Mouse (Mus musculus) liver, embryonic 15.5 days (tissue): ENCODE data around the gene Zdhhc17. TPM values are rescaled to one million over a fixed set of nuclear protein-coding genes. Genes with fewer than 3 reads are reported as not detected.

Experiments used
- ATAC-seq: fragments of 200-750 bp; cut with Nextera tagmentation; 2 replicates; pipeline ENCODE4 v1.8.0; 2017; ENCODE audit warnings: moderate number of reproducible peaks, mild to moderate bottlenecking, moderate library complexity; ENCODE audit not compliant: insufficient read depth
- H3K27ac ChIP-seq: fragments of 300-500 bp; sonication (generic); replicated peaks from 2 replicates; pipeline ENCODE4 v1.5.1; 2015; ENCODE audit warnings: mild to moderate bottlenecking, inconsistent platforms
- H3K27me3 ChIP-seq: fragments of 300-500 bp; sonication (generic); 2 replicates; pipeline ENCODE4 v1.6.1; 2015; ENCODE audit warnings: mild to moderate bottlenecking, inconsistent platforms
- H3K36me3 ChIP-seq: fragments of 300-500 bp; sonication (generic); replicated peaks from 2 replicates; pipeline ENCODE4 v1.6.1; 2015; ENCODE audit warnings: moderate library complexity, mild to moderate bottlenecking, inconsistent platforms
- H3K4me1 ChIP-seq: fragments of 300-500 bp; sonication (generic); replicated peaks from 2 replicates; pipeline ENCODE4 v1.6.1; 2015; ENCODE audit warnings: inconsistent platforms
- H3K4me2 ChIP-seq: fragments of 300-500 bp; sonication (generic); 2 replicates; pipeline ENCODE4 v1.6.1; 2015; ENCODE audit warnings: moderate library complexity, mild to moderate bottlenecking, inconsistent platforms
- H3K4me3 ChIP-seq: fragments of 300-500 bp; sonication (generic); replicated peaks from 2 replicates; pipeline ENCODE4 v1.5.1; 2015; ENCODE audit warnings: mild to moderate bottlenecking, inconsistent platforms
- H3K9ac ChIP-seq: fragments of 300-500 bp; sonication (generic); 2 replicates; pipeline ENCODE4 v1.6.1; 2015; ENCODE audit warnings: moderate library complexity, mild to moderate bottlenecking, inconsistent platforms
- H3K9me3 ChIP-seq: fragments of 300-500 bp; sonication (generic); replicated peaks from 2 replicates; pipeline ENCODE4 v1.6.1; 2016; ENCODE audit warnings: inconsistent platforms
- WGBS: fragments of 180-500 bp; shearing (Covaris S2); methylation state at CpG from one replicate; pipeline ENCODE4 v1.1.7; 2015; ENCODE audit warnings: mixed read lengths; ENCODE audit not compliant: insufficient replicate concordance; 5-methylcytosine and 5-hydroxymethylcytosine counted together
- polyA plus RNA-seq: library from polyadenylated mRNA; unstranded; fragments of >200 nt; fragmentation: Nextera tagmentation; extraction: Ambion mirVana; gene quantifications from 2 replicates; pipeline ENCODE4 v1.2.1, GENCODE M21; 2015

The Zdhhc17 gene
- polyA plus RNA-seq, 1 experiment from 2014 or later: 5.1 TPM

DNA sequence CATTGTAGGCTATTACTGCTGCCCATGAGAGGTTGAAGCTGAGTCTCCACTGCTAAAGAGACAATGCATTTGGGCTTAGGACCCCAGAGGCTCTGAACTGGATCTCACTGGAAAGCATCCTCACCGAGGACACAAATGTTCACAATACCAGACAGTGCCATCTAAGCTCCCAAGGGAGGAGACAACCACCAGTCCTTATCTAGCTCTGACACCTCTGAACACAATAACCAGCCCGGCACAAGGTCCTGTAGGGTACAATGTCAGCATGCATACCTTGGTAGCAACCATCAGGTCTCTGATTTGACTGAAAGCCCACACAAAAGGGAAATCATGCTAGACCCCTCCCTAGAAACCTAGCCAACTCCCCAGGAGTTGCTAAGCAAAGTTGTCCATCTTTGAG is 30.5 kb downstream of the Zdhhc17 start:
- H3K4me2 ChIP-seq: no peak overlapping the region
- peaks cover 3% of the 10 kb centered on the region; the same call in 1 of the 2 replicates for H3K36me3 ChIP-seq
- peaks cover 16% of the 10 kb centered on the region; the same call in 1 of the 2 replicates for H3K4me1 ChIP-seq
- no peak overlapping the region for H3K27ac ChIP-seq
- no peaks in the 10 kb centered on the region for H3K9me3 ChIP-seq
- H3K27me3 ChIP-seq: no peaks in the 10 kb centered on the region
- ATAC-seq: no peak
- 25% methylated on average over 2 of the region's 2 CpGs for WGBS
- H3K9ac ChIP-seq: no peak overlapping the region
- H3K4me3 ChIP-seq: no peak overlapping the region

DNA sequence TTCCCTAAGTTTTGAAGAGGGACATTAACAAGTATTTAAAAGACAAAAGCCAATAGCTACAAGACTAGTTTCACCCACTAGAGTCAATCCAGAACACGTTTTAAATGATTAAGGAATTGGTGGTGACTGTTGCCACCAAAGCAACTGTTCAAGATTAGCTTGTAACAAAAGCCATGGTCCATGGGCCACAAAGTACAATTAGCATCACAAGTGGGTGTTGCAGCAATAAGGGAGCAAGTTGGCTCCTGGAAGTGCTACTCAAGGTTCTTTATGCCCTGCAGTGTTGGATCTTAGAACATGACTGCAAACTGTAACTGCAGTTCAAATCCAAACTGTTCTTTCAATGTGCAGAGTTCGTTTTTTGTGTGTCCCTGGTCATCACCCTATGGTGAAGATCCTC is 32.6 kb downstream of the Zdhhc17 start:
- peaks cover 16% of the 10 kb centered on the region; the same call in 1 of the 2 replicates for H3K4me1 ChIP-seq
- peaks cover 10% of the 10 kb centered on the region for H3K36me3 ChIP-seq
- ATAC-seq: no peak
- WGBS: 46% methylated on average over 2 of the region's 2 CpGs
- H3K27ac ChIP-seq: no peak overlapping the region
- no peak overlapping the region for H3K4me3 ChIP-seq
- no peak overlapping the region for H3K4me2 ChIP-seq
- no peaks in the 10 kb centered on the region for H3K9me3 ChIP-seq
- no peak overlapping the region for H3K9ac ChIP-seq
- no peaks in the 10 kb centered on the region for H3K27me3 ChIP-seq

DNA sequence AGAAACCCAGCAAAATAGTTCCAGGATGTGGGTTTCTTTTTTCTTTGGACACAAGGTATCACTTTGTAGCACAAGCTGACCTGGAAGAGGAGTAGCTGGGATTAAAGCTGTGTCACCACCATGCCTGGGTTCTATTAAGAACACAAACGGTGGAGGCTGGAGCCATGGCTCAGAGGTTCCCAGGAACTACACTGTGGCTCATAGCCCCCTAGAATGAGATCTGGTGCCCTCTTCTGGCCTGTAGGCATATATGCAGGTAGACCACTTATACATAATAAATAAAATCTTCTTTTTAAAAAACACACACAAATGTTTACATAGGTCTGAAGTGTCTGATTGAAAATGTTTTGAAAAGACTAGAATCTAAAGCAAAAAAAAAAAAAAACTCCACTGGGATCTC is 33.9 kb downstream of the Zdhhc17 start:
- Histone ChIP-seq H3K4me3 (no peak overlapping the region), H3K27me3 (no peaks in the 10 kb centered on the region), H3K27ac (no peak overlapping the region), H3K9ac (no peak overlapping the region), H3K36me3 (peaks cover 14% of the 10 kb centered on the region), H3K9me3 (no peaks in the 10 kb centered on the region), H3K4me1 (peaks cover 15% of the 10 kb centered on the region; the same call in 1 of the 2 replicates), H3K4me2 (no peak overlapping the region)
- WGBS: 6% methylated on average over 1 of the region's 1 CpGs
- no peak for ATAC-seq

DNA sequence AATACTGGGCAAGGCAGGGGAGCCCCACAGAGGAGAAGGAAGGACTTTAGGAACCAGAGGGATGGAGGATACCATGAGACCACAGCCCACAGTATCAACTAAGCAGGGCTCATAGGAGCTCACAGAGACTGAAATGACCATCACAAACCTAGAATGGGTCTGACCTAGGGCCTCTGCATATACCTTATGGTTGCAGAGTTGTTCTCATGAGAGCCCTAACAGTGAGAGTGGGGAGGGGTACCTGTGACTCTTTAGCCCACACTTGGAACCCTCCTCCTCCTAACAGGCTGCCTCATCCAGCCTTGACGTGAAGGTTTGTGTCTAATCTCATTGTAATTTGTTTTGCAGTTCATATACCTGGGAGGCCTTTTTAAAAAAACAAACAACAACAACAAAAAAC is 35.1 kb downstream of the Zdhhc17 start:
- 75% methylated on average over 1 of the region's 1 CpGs for WGBS
- Histone ChIP-seq H3K9ac (no peak overlapping the region), H3K27me3 (no peaks in the 10 kb centered on the region), H3K36me3 (peaks cover 18% of the 10 kb centered on the region), H3K4me2 (no peak overlapping the region), H3K4me3 (no peak overlapping the region), H3K9me3 (no peaks in the 10 kb centered on the region), H3K27ac (no peak overlapping the region), H3K4me1 (peaks cover 7% of the 10 kb centered on the region; the same call in 1 of the 2 replicates)
- no peak for ATAC-seq

DNA sequence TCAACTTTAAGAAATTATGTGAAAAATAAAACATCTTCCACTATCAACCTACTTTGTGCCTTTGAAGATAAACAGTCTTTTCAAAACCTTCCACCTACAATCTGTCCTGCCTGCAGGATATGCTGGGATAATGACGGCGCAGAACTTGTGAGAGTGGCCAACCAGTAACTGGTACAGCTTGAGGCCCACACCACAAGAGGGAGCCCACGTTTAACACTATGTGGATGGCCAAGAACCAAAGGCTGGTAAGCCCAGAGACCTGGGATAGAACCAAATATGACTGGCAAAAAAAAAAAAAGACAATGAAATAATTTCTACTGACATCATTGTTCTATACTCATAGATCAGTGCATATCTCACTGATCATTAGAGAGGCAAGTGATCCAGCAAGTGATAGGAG is 35.5 kb downstream of the Zdhhc17 start:
- H3K4me1 ChIP-seq: peaks cover 3% of the 10 kb centered on the region; the same call in 1 of the 2 replicates
- no peak overlapping the region for H3K4me2 ChIP-seq
- WGBS: 50% methylated on average over 3 of the region's 3 CpGs
- no peak for ATAC-seq
- no peak overlapping the region for H3K27ac ChIP-seq
- H3K9me3 ChIP-seq: no peaks in the 10 kb centered on the region
- no peak overlapping the region for H3K4me3 ChIP-seq
- H3K27me3 ChIP-seq: no peaks in the 10 kb centered on the region
- peaks cover 18% of the 10 kb centered on the region for H3K36me3 ChIP-seq
- no peak overlapping the region for H3K9ac ChIP-seq

DNA sequence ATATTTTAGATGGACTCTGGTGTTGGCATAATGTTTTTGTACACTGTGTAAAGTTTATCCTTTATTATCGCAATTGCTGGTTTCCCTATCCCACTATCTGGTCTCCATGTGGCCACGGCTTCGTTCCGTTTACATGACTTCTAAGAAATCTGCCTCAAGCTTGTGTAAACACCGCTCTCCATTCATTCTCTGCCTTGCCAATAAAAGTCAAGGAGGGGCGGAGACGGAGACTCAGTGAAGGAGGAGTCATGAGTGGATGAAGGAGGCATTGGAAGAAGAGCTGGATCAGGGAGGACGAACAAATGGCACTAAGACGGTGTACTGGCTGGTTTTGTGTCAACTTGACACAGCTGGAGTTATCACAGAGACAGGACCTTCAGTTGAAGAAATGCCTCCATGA is 37.9 kb downstream of the Zdhhc17 start:
- Histone ChIP-seq H3K36me3 (peaks cover 19% of the 10 kb centered on the region), H3K4me2 (no peak overlapping the region), H3K9ac (no peak overlapping the region), H3K9me3 (no peaks in the 10 kb centered on the region), H3K4me3 (no peak overlapping the region), H3K27me3 (no peaks in the 10 kb centered on the region), H3K4me1 (no peaks in the 10 kb centered on the region), H3K27ac (no peak overlapping the region)
- 71% methylated on average over 9 of the region's 9 CpGs for WGBS
- no peak for ATAC-seq

DNA sequence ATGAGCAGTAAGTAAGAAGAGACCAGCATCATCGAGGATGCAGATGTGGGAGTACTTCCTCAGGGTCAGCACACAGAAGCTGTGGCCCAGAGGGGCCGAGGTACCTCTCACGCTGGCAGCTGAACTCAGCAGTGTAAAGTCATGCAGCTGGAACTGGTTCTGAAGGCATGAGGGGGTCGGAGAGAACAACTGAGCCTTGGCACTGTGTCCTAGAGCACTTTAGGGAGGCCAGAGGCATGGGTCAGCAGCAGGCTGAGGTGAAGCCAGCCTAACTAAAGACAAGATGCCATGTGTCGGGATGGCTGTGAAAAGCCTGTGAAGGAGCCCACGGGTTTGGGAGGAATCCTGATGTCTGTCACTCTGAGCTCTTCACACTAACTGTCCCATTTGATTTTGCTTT is 38.5 kb downstream of the Zdhhc17 start:
- no peak overlapping the region for H3K4me2 ChIP-seq
- no peak for ATAC-seq

DNA sequence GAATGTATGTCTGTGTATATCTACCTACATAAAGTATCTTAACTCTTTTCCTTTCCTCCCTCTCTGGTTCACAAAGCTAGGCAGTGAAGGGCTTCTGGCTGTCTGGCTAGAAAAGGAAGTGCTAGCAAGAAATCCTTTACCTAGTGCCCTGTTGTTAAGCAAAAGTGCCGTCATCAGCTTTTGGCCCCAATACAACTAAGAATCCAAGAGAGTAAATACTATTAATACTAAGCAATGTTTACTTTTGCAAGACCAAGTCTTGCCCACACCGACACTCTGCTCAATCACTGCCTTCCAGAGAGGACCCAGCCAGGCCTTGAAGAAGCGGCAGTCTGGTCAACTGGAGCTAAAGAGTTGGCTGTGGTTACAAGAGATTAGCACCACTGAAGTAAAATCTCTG is 38.9 kb downstream of the Zdhhc17 start:
- H3K4me2 ChIP-seq: no peak overlapping the region
- peaks cover 21% of the 10 kb centered on the region for H3K36me3 ChIP-seq
- 71% methylated on average over 3 of the region's 3 CpGs for WGBS

More for the DNA sequence above, 38.5 kb downstream of the Zdhhc17 start:
- H3K36me3 ChIP-seq: peaks cover 21% of the 10 kb centered on the region
- WGBS: 79% methylated on average over 6 of the region's 6 CpGs
- no peak overlapping the region for H3K4me3 ChIP-seq
- H3K27ac ChIP-seq: no peak overlapping the region
- no peaks in the 10 kb centered on the region for H3K27me3 ChIP-seq
- H3K9me3 ChIP-seq: no peaks in the 10 kb centered on the region
- H3K4me1 ChIP-seq: no peaks in the 10 kb centered on the region
- no peak overlapping the region for H3K9ac ChIP-seq

DNA sequence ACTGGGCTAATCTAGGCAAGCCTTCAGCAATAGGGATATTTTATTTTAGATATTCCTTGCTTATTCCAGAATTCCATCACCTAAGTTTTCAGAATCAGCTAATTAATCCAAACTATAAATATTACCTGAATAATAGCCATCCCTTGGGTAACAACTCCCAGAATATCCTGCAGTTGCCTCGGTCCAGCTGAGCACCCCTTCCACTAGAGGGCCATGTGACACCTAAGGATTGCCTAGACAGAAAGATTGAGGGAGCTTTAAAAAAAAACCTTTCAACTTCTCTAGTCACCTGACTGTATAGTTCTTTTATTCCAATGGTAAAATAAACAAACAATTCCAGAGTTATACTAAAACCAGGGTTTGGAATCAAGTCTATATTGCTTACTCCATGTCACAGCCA is 47.8 kb downstream of the Zdhhc17 start:
- Histone ChIP-seq H3K4me1 (no peaks in the 10 kb centered on the region), H3K27me3 (no peaks in the 10 kb centered on the region), H3K4me2 (no peak overlapping the region), H3K4me3 (no peak overlapping the region), H3K27ac (no peak overlapping the region), H3K9me3 (no peaks in the 10 kb centered on the region), H3K36me3 (peaks cover 20% of the 10 kb centered on the region), H3K9ac (no peak overlapping the region)
- no peak for ATAC-seq
- WGBS: 54% methylated on average over 1 of the region's 1 CpGs

More for the DNA sequence above, 38.9 kb downstream of the Zdhhc17 start:
- H3K9ac ChIP-seq: no peak overlapping the region
- no peaks in the 10 kb centered on the region for H3K4me1 ChIP-seq
- ATAC-seq: no peak
- no peaks in the 10 kb centered on the region for H3K9me3 ChIP-seq
- H3K27ac ChIP-seq: no peak overlapping the region
- no peak overlapping the region for H3K4me3 ChIP-seq
- H3K27me3 ChIP-seq: no peaks in the 10 kb centered on the region

DNA sequence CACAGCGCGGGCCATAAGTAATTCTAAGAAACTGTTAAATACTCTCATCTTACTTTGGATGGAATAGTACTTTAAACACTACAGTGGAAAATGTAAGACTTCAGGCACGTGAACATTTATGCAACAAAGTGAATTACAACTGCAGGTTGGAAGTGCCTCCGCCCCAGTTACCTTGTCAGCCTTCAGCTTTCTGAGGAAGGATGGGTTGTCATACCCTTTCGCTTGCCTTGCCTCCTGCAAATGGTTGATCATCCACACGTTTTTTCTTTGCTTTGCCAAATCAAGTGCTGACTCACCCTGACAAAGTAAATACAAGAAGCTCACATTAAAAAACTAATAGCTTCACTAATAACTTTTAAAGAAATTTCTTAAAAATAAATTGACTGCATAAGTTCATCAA is 49.1 kb downstream of the Zdhhc17 start:
- no peak overlapping the region for H3K9ac ChIP-seq
- H3K4me2 ChIP-seq: no peak overlapping the region
- peaks cover 19% of the 10 kb centered on the region for H3K36me3 ChIP-seq
- ATAC-seq: no peak
- H3K4me1 ChIP-seq: no peaks in the 10 kb centered on the region
- no peaks in the 10 kb centered on the region for H3K9me3 ChIP-seq
- H3K27me3 ChIP-seq: no peaks in the 10 kb centered on the region
- no peak overlapping the region for H3K4me3 ChIP-seq
- 77% methylated on average over 6 of the region's 6 CpGs for WGBS
- H3K27ac ChIP-seq: no peak overlapping the region

DNA sequence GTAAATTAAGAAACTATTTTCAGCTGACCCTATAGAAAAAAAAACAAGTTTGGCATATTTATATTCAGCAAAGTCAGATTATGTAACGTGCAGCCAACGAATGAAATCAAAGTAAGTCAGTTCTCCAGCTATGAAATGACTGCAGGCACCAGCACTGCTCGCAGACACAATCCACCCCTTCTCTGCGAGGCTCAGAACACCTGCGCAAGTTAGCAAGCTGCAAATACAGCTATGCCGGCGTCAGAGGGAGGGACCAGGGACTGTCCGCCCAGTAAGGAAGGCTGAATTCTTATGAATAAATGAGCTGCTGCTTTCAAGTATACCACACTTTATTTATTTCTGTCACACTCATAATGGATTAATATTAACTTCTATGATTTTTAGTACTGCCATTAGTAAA is 50.2 kb downstream of the Zdhhc17 start:
- Histone ChIP-seq H3K4me1 (no peaks in the 10 kb centered on the region), H3K27me3 (no peaks in the 10 kb centered on the region), H3K9ac (no peak overlapping the region), H3K27ac (no peak overlapping the region), H3K9me3 (no peaks in the 10 kb centered on the region), H3K4me3 (no peak overlapping the region), H3K4me2 (no peak overlapping the region), H3K36me3 (peaks cover 24% of the 10 kb centered on the region)
- WGBS: 84% methylated on average over 8 of the region's 8 CpGs
- no peak for ATAC-seq

DNA sequence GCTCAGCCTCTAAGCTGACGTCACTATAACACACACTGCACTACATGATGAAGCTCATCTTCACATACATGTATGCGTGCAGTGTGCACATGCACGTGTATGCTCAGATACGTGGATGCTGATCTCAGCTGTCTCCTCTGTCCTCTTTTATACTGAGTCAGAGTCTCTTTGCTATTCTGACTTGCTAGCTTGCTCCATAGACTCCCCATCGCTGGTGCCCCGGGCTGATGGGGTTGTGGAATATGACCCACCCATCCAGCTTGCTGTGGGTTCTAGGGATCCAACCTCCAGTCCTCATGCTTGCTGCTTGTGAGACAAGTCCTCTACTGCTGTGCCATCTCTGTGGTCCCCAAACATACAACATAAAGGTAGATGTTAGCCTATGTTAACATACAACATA is 51.1 kb downstream of the Zdhhc17 start:
- Histone ChIP-seq H3K4me1 (no peaks in the 10 kb centered on the region), H3K27ac (no peak overlapping the region), H3K4me2 (no peak overlapping the region), H3K4me3 (no peak overlapping the region), H3K9ac (no peak overlapping the region), H3K27me3 (no peaks in the 10 kb centered on the region), H3K9me3 (no peaks in the 10 kb centered on the region), H3K36me3 (peaks cover 26% of the 10 kb centered on the region)
- WGBS: 82% methylated on average over 6 of the region's 6 CpGs
- no peak for ATAC-seq
